In genomic region chr1:37419420-37419819, GRCm38 (mm10) we compare ENCODE assay signal across 8 mouse cellular contexts. TPM values are rescaled to one million over a fixed set of nuclear protein-coding genes. Genes with fewer than 3 reads are reported as not detected.
A peak's percentile ranks its signal among the peaks of the same experiment; 100 is the strongest.
DNase-seq lines count a peak whose midpoint lies in the region; ATAC-seq and TF ChIP-seq lines count a peak whose summit lies in the region.

No protein-coding gene starts in this region.

- TF ChIP-seq POLR2A in cerebellum, adult 2 months (IDR thresholded peaks at IDR 0.05; ENCODE audit: borderline replicate concordance, insufficient read depth, low read length) = no peak

- H3K36me3 ChIP-seq in intestine, postnatal 0 days (ENCODE audit: control insufficient read depth, insufficient read depth) = peaks cover 21% of the 10 kb centered on the region; the same call in 1 of the 2 replicates

- no peak for DNase-seq in cerebellum, adult 2 months
- peak; percentile 27 for DNase-seq in ovary, postnatal 36 days (ENCODE audit: low spot score)
- no peak for DNase-seq in ovary, adult 18-20 months (ENCODE audit: low spot score)
- DNase-seq in cerebellum, postnatal 36 days = peak; percentile 49 to 55
- peak; percentile 40 for DNase-seq in testis, postnatal 14 days (ENCODE audit: low spot score)

- no peaks in the 10 kb centered on the region for H3K4me1 ChIP-seq in cerebellum, adult 2 months (ENCODE audit: control insufficient read depth, insufficient read depth, low read length)
- no peaks in the 10 kb centered on the region for H3K4me1 ChIP-seq in intestine, postnatal 0 days (replicated peaks; ENCODE audit: control insufficient read depth, insufficient read depth, low read length)

- H3K27me3 ChIP-seq in cerebellum, adult 2 months (ENCODE audit: control insufficient read depth, insufficient read depth, low read length) = no peaks in the 10 kb centered on the region
- no peaks in the 10 kb centered on the region for H3K27me3 ChIP-seq in intestine, postnatal 0 days (replicated peaks; ENCODE audit: control insufficient read depth, insufficient read depth, low read length)

- ATAC-seq in cerebellum, adult (ENCODE audit: insufficient number of reproducible peaks, low FRiP score, low TSS enrichment) = no peak
- peak; percentile 75 for ATAC-seq in intestine, postnatal 0 days
- ATAC-seq in megakaryocyte progenitor cell, adult 5-6 weeks (replicated peaks; ENCODE audit: poor library complexity) = peak; percentile 100

- TF ChIP-seq CTCF in cerebellum, adult 2 months (IDR thresholded peaks at IDR 0.05; ENCODE audit: borderline replicate concordance, insufficient read depth, low read depth, low read length) = peak; percentile 87
- peak; percentile 99 for TF ChIP-seq CTCF in intestine, postnatal 0 days (IDR thresholded peaks at IDR 0.05; ENCODE audit: low read depth)

- no peak overlapping the region for H3K9ac ChIP-seq in intestine, postnatal 0 days (ENCODE audit: low read depth, low read length)

- no peak overlapping the region for H3K27ac ChIP-seq in cerebellum, adult 2 months (ENCODE audit: insufficient read depth, low read length)
- no peak overlapping the region for H3K27ac ChIP-seq in intestine, postnatal 0 days (ENCODE audit: low read depth, low read length)

- 100% methylated on average over 1 of the region's 1 CpGs for WGBS in cerebellum, adult 2 months
- WGBS in intestine, postnatal 0 days = 88% methylated on average over 1 of the region's 1 CpGs

- H3K4me2 ChIP-seq in intestine, postnatal 0 days (replicated peaks; ENCODE audit: low read depth) = no peak overlapping the region

- H3K4me3 ChIP-seq in cerebellum, adult 2 months (replicated peaks; ENCODE audit: insufficient read depth, low read depth, low read length) = no peak overlapping the region
- no peak overlapping the region for H3K4me3 ChIP-seq in intestine, postnatal 0 days (ENCODE audit: low read depth, low read length)

- 0 out of 2 replicates have a peak, but pooled peaks cover 3% of the 10 kb centered on the region for H3K9me3 ChIP-seq in intestine, postnatal 0 days (ENCODE audit: control insufficient read depth)

RNA-seq across cellular contexts. Expression of gene Coa5, which starts 10.5 kb away (rescaled TPM):
- polyA plus RNA-seq in cerebellum, adult 2 months (2012; rRNA removed) = 50.3 and 53.0 TPM in 2 replicates
- 33.4 and 33.9 TPM in 2 replicates for polyA plus RNA-seq in intestine, postnatal 0 days (2015; fragmentation: Nextera tagmentation; extraction: Ambion mirVana)
- total RNA-seq in megakaryocyte progenitor cell, adult 5-6 weeks (2015) = 84.4 and 88.5 TPM in 2 replicates
- 61.6 and 68.1 TPM in 2 replicates for total RNA-seq in megakaryocyte progenitor cell, adult 5-6 weeks (2017)

RNA-seq across cellular contexts. Expression of gene Unc50, which starts 10.5 kb away (rescaled TPM):
- polyA plus RNA-seq in cerebellum, adult 2 months (2012; rRNA removed) = 96.5 and 105 TPM in 2 replicates
- polyA plus RNA-seq in intestine, postnatal 0 days (2015; fragmentation: Nextera tagmentation; extraction: Ambion mirVana) = 121 and 132 TPM in 2 replicates
- total RNA-seq in megakaryocyte progenitor cell, adult 5-6 weeks (2015) = 79.2 and 90.5 TPM in 2 replicates
- total RNA-seq in megakaryocyte progenitor cell, adult 5-6 weeks (2017) = 51.2 and 55.2 TPM in 2 replicates

Comparison
In these comparisons a context has a peak if more than half of its experiments do, and no peak if none do; other contexts are left out.
1. DNase-seq: peak in ovary, postnatal 36 days (single experiment), cerebellum, postnatal 36 days (2 of 2) and testis, postnatal 14 days (single experiment); none in cerebellum, adult 2 months (0 of 2) and ovary, adult 18-20 months (single experiment).